Mouse (Mus musculus) heart, postnatal 0 days (tissue): ENCODE results near the gene Farp1. TPM values are rescaled to one million over a fixed set of nuclear protein-coding genes. Genes with fewer than 3 reads are reported as not detected.

Source experiments
- ATAC-seq: fragments of 200-750 bp; cut with Nextera tagmentation; 2 replicates; pipeline ENCODE4 v1.8.0; 2017; ENCODE audit warnings: low read depth, moderate number of reproducible peaks, moderate library complexity; ENCODE audit not compliant: insufficient read depth
- DNase-seq: peaks from one replicate; pipeline ENCODE4 v3.0.0-alpha.2; 2016; ENCODE audit warnings: low spot score
- H3K27ac ChIP-seq: fragments of 300-500 bp; sonication (generic); 2 replicates; pipeline ENCODE4 v1.5.1; 2014; ENCODE audit warnings: low read depth, mild to moderate bottlenecking
- H3K27me3 ChIP-seq: fragments of 300-500 bp; sonication (generic); 2 replicates; pipeline ENCODE4 v1.6.1; 2014; ENCODE audit warnings: low read length, mixed read lengths; ENCODE audit not compliant: control insufficient read depth, insufficient read depth
- H3K36me3 ChIP-seq: fragments of 300-500 bp; sonication (generic); replicated peaks from 2 replicates; pipeline ENCODE4 v1.6.1; 2014; ENCODE audit warnings: low read length, mixed read lengths; ENCODE audit not compliant: control insufficient read depth, insufficient read depth
- H3K4me1 ChIP-seq: fragments of 300-500 bp; sonication (generic); 2 replicates; pipeline ENCODE4 v1.6.1; 2014; ENCODE audit warnings: antibody characterized with exemption; ENCODE audit not compliant: control insufficient read depth, insufficient read depth
- H3K4me2 ChIP-seq: fragments of 300-500 bp; sonication (generic); 2 replicates; pipeline ENCODE4 v1.6.1; 2014; ENCODE audit warnings: low read depth, mild to moderate bottlenecking, low read length, moderate library complexity
- H3K4me3 ChIP-seq: fragments of 300-500 bp; sonication (generic); 2 replicates; pipeline ENCODE4 v1.5.1; 2014; ENCODE audit warnings: low read depth, low read length
- H3K9ac ChIP-seq: fragments of 300-500 bp; sonication (generic); replicated peaks from 2 replicates; pipeline ENCODE4 v1.6.1; 2014; ENCODE audit warnings: low read depth, low read length, mixed read lengths
- H3K9me3 ChIP-seq: fragments of 300-500 bp; sonication (generic); replicated peaks from 2 replicates; pipeline ENCODE4 v1.6.1; 2016; ENCODE audit warnings: low read length; ENCODE audit not compliant: control insufficient read depth
- CTCF ChIP-seq: IDR thresholded peaks from 2 replicates; pipeline ENCODE4 v1.5.1; 2016; ENCODE audit warnings: antibody characterized with exemption, control low read depth, low read depth
- EP300 ChIP-seq: IDR thresholded peaks from 2 replicates; pipeline ENCODE4 v1.6.1; 2016; ENCODE audit warnings: antibody characterized with exemption, low read depth
- WGBS: fragments of 180-500 bp; shearing (Covaris S2); extraction: QIAGEN DNeasy Blood & Tissue Kit; methylation state at CpG from one replicate; pipeline ENCODE4 v1.1.7; 2014; 5-methylcytosine and 5-hydroxymethylcytosine counted together
- polyA plus RNA-seq: library from polyadenylated mRNA; unstranded; fragments of >200 nt; fragmentation: Nextera tagmentation; extraction: Ambion mirVana; gene quantifications from 2 replicates; pipeline ENCODE4 v1.2.1, GENCODE M21; 2015
- total RNA-seq: library from RNA; depleted of rRNA; stranded (reverse); fragments of >200 nt; gene quantifications from 2 replicates; pipeline ENCODE4 v1.2.3, GENCODE M21; 2014; ENCODE audit warnings: low replicate concordance

The Farp1 gene
- total and polyA plus RNA-seq, 2 experiments from 2014 or later: 5.4 to 14.9 TPM

- DNase-seq (no peak), ATAC-seq (no peak)
- H3K27ac ChIP-seq: no peak overlapping the region
- H3K36me3 ChIP-seq: peaks cover 5% of the 10 kb centered on the region; the same call in 1 of the 2 replicates
- no peaks in the 10 kb centered on the region for H3K9me3 ChIP-seq
- H3K4me2 ChIP-seq: no peak overlapping the region
- no peak for TF ChIP-seq CTCF
- TF ChIP-seq EP300: no peak
- no peak overlapping the region for H3K4me3 ChIP-seq
- no peaks in the 10 kb centered on the region for H3K27me3 ChIP-seq
- no peak overlapping the region for H3K9ac ChIP-seq
- WGBS: 73% methylated on average over 1 of the region's 1 CpGs
- H3K4me1 ChIP-seq: peaks cover 24% of the 10 kb centered on the region
These were observed 29.7 kb downstream of the Farp1 start for GRCm38 (mm10) chr14:121064726-121065125.

GRCm38 (mm10) chr14:121073093-121073866 is 38.3 kb downstream of the Farp1 start:
- TF ChIP-seq EP300 (no peak), CTCF (no peak)
- Histone ChIP-seq H3K27me3 (no peaks in the 10 kb centered on the region), H3K4me1 (no peaks in the 10 kb centered on the region), H3K4me2 (no peak overlapping the region), H3K9me3 (0 out of 2 replicates have a peak, but pooled peaks cover 3% of the 10 kb centered on the region), H3K27ac (no peak overlapping the region), H3K9ac (no peak overlapping the region), H3K36me3 (no peaks in the 10 kb centered on the region), H3K4me3 (no peak overlapping the region)
- DNase-seq: no peak
- no peak for ATAC-seq
- 93% methylated on average over 5 of the region's 5 CpGs for WGBS

GRCm38 (mm10) chr14:121074197-121074734 is 39.3 kb downstream of the Farp1 start:
- no peak for DNase-seq
- no peaks in the 10 kb centered on the region for H3K36me3 ChIP-seq
- no peaks in the 10 kb centered on the region for H3K4me1 ChIP-seq
- H3K4me3 ChIP-seq: no peak overlapping the region
- no peak overlapping the region for H3K27ac ChIP-seq
- H3K9me3 ChIP-seq: 0 out of 2 replicates have a peak, but pooled peaks cover 3% of the 10 kb centered on the region
- no peak overlapping the region for H3K4me2 ChIP-seq
- TF ChIP-seq EP300: no peak
- no peak for TF ChIP-seq CTCF
- 84% methylated on average over 2 of the region's 2 CpGs for WGBS
- no peak overlapping the region for H3K9ac ChIP-seq
- no peaks in the 10 kb centered on the region for H3K27me3 ChIP-seq
- ATAC-seq: no peak

GRCm38 (mm10) chr14:121080739-121081138 is 45.7 kb downstream of the Farp1 start:
- ATAC-seq (no peak), DNase-seq (no peak)
- no peaks in the 10 kb centered on the region for H3K27me3 ChIP-seq
- 74% methylated on average over 5 of the region's 5 CpGs for WGBS
- H3K4me1 ChIP-seq: peaks cover 3% of the 10 kb centered on the region; the same call in 1 of the 2 replicates
- H3K27ac ChIP-seq: no peak overlapping the region
- no peaks in the 10 kb centered on the region for H3K9me3 ChIP-seq
- no peak overlapping the region for H3K4me3 ChIP-seq
- no peak overlapping the region for H3K9ac ChIP-seq
- H3K4me2 ChIP-seq: no peak overlapping the region
- H3K36me3 ChIP-seq: 0 out of 2 replicates have a peak, but pooled peaks cover 8% of the 10 kb centered on the region
- no peak for TF ChIP-seq EP300

GRCm38 (mm10) chr14:121082341-121082740 is 47.3 kb downstream of the Farp1 start:
- peak overlapping the region; percentile 46 for H3K4me2 ChIP-seq
- ATAC-seq (peak; percentile 75), DNase-seq (peak; percentile 57)
- 24% methylated on average over 7 of the region's 7 CpGs for WGBS
- no peaks in the 10 kb centered on the region for H3K27me3 ChIP-seq
- no peaks in the 10 kb centered on the region for H3K9me3 ChIP-seq
- H3K4me1 ChIP-seq: peaks cover 3% of the 10 kb centered on the region; the same call in 1 of the 2 replicates
- TF ChIP-seq EP300 (no peak), CTCF (no peak)
- no peak overlapping the region for H3K4me3 ChIP-seq
- 0 out of 2 replicates have a peak, but pooled peaks cover 8% of the 10 kb centered on the region for H3K36me3 ChIP-seq
- H3K27ac ChIP-seq: peak overlapping the region; percentile 74
- no peak overlapping the region for H3K9ac ChIP-seq
